Mouse (Mus musculus): Measurements from ENCODE around the gene Ubn2.

DNA sequence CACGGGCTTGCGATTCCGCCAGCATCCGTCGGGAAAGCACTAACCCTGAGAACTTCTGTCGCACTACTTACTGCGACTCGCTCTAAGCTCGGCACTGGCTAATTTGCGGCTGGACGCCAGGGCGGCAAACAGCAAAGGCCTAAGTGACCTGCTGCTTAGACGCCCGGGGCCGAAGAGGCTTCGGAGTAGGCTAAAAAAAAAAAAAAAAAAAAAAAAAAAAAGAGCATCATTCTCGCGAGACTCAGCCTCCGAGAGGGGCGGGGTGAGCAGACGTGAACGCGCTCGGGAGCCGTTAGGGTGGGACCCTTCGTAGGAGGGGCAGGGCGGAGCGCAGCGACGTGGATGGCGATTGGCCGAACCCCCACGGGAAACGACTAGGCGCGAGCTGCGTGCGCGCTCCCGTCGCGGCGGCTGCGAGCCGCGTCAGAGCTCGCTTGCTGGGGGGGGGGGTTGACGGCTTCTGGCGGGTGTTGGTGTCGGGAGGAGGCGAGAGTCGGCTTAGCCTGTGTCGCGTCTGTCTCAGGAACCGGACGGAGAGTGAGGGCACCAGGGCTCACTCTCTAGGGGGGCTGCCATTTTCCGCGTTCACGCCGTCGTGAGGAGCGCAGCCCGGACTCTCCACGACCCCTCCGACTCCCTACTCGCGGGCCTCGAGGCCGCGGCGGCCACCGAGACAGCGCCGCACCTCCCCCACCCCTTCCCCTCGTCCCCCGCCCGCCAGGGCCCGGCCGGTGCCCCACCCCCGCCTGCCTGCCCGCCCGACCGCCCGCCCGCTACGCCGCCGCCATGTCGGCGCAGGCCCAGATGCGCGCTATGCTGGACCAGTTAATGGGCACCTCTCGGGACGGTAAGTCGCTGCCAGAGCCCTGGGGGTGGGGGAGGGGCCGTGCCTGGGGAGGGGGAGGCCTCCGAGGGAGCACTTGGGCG lies 117.6 kb downstream of the Ubn2 start, which contains the start of gene Luc7l2:
- TF ChIP-seq FLI1 (IDR thresholded peaks at IDR 0.05; ENCODE audit: low read length) (peak; percentile 34; the same call in 1 of the 2 replicates), GATA1 (IDR thresholded peaks at IDR 0.05; ENCODE audit: borderline replicate concordance, low read length) (no peak)
